In genomic region chr8:86204421-86205229, GRCm38 (mm10) we compare ENCODE assay signal across 13 mouse cellular contexts.
DNase-seq lines count a peak whose midpoint lies in the region; ATAC-seq and TF ChIP-seq lines count a peak whose summit lies in the region.
"Had no signal": no experiment of that assay in that cellular context is flagged by ENCODE, and none has a peak within 500 bp of the region (broad histone marks: within the 10 kb centered on the region; RNA-seq: fewer than 3 reads in every experiment).

No protein-coding gene starts in this region.

- no peaks in the 10 kb centered on the region for H3K36me3 ChIP-seq in intestine, embryonic 14.5 days (ENCODE audit: control insufficient read depth, insufficient read depth, low read length)
- no peaks in the 10 kb centered on the region for H3K36me3 ChIP-seq in intestine, postnatal 0 days (ENCODE audit: control insufficient read depth, insufficient read depth)
- no peaks in the 10 kb centered on the region for H3K36me3 ChIP-seq in lung, postnatal 0 days (ENCODE audit: insufficient read depth, low read length)
- H3K36me3 ChIP-seq: intestine, embryonic 15.5 days had no signal

- no peak for TF ChIP-seq EP300 in lung, postnatal 0 days (IDR thresholded peaks at IDR 0.05)

- no peak overlapping the region for H3K27ac ChIP-seq in intestine, embryonic 14.5 days (ENCODE audit: low read depth)
- H3K27ac ChIP-seq in intestine, postnatal 0 days (ENCODE audit: low read depth, low read length): no peak overlapping the region
- H3K27ac ChIP-seq in left cerebral cortex, adult 2 months: no peak overlapping the region
- no peak overlapping the region for H3K27ac ChIP-seq in lung, postnatal 0 days (ENCODE audit: low read length)
- H3K27ac ChIP-seq: intestine, embryonic 15.5 days had no signal

- H3K27me3 ChIP-seq in intestine, embryonic 14.5 days (replicated peaks; ENCODE audit: control insufficient read depth, insufficient read depth, low read length): no peaks in the 10 kb centered on the region
- no peaks in the 10 kb centered on the region for H3K27me3 ChIP-seq in intestine, postnatal 0 days (replicated peaks; ENCODE audit: control insufficient read depth, insufficient read depth, low read length)
- no peaks in the 10 kb centered on the region for H3K27me3 ChIP-seq in lung, postnatal 0 days (replicated peaks; ENCODE audit: insufficient read depth, low read length)
- H3K27me3 ChIP-seq: intestine, embryonic 15.5 days had no signal

- no peaks in the 10 kb centered on the region for H3K9me3 ChIP-seq in intestine, embryonic 14.5 days (ENCODE audit: control insufficient read depth, low read length)
- no peaks in the 10 kb centered on the region for H3K9me3 ChIP-seq in intestine, postnatal 0 days (ENCODE audit: control insufficient read depth)
- H3K9me3 ChIP-seq in lung, postnatal 0 days (ENCODE audit: low read length): no peaks in the 10 kb centered on the region
- H3K9me3 ChIP-seq: intestine, embryonic 15.5 days had no signal

- H3K9ac ChIP-seq in intestine, embryonic 14.5 days (ENCODE audit: low read length): no peak overlapping the region
- no peak overlapping the region for H3K9ac ChIP-seq in intestine, postnatal 0 days (ENCODE audit: low read depth, low read length)
- no peak overlapping the region for H3K9ac ChIP-seq in lung, postnatal 0 days (replicated peaks; ENCODE audit: low read depth)
- H3K9ac ChIP-seq: intestine, embryonic 15.5 days; lung, embryonic 14.5 days had no signal

- intact Hi-C loops in left cerebral cortex, adult 2 months (cut with DNase I): loop anchor here (5.0 kb wide), 4 partner anchors 68 to 273 kb away; no protein-coding TSS in a partner anchor

- TF ChIP-seq CTCF in intestine, postnatal 0 days (IDR thresholded peaks at IDR 0.05; ENCODE audit: low read depth): no peak
- no peak; the same call in 1 of the 2 replicates for TF ChIP-seq CTCF in left cerebral cortex, adult 2 months (IDR thresholded peaks at IDR 0.05)
- no peak for TF ChIP-seq CTCF in lung, postnatal 0 days (IDR thresholded peaks at IDR 0.05)

- no peak overlapping the region for H3K4me3 ChIP-seq in intestine, embryonic 14.5 days (ENCODE audit: low read depth, low read length)
- no peak overlapping the region for H3K4me3 ChIP-seq in intestine, postnatal 0 days (ENCODE audit: low read depth, low read length)
- no peak overlapping the region for H3K4me3 ChIP-seq in left cerebral cortex, adult 2 months
- H3K4me3 ChIP-seq in lung, postnatal 0 days (ENCODE audit: low read depth, low read length): no peak overlapping the region
- H3K4me3 ChIP-seq: intestine, embryonic 15.5 days had no signal

- no peak for DNase-seq in cerebellum, adult 11 months
- peak; percentile 13 for DNase-seq in intestine, embryonic 14.5 days (ENCODE audit: low spot score)
- peak; percentile 62 for DNase-seq in Muller cell, postnatal 12 days (ENCODE audit: inconsistent ontology term)
- DNase-seq in left cerebral cortex, adult 2 months (ENCODE audit: extremely low spot score in 1 of 2, low spot score in 2 of 2): no peak
- no peak for DNase-seq in lung, postnatal 0 days (ENCODE audit: low spot score)
- DNase-seq: gastrocnemius, postnatal 10 days; heart, postnatal 10 days; kidney, postnatal 25 days; lung, embryonic 14.5 days had no signal

- 68% methylated on average over 6 of the region's 6 CpGs for WGBS in intestine, embryonic 14.5 days
- WGBS in intestine, postnatal 0 days: 65% methylated on average over 6 of the region's 6 CpGs
- 59% methylated on average over 6 of the region's 6 CpGs for WGBS in lung, postnatal 0 days

- H3K4me1 ChIP-seq in intestine, embryonic 14.5 days (replicated peaks; ENCODE audit: control insufficient read depth, insufficient read depth, low read length): no peaks in the 10 kb centered on the region
- H3K4me1 ChIP-seq in intestine, postnatal 0 days (replicated peaks; ENCODE audit: control insufficient read depth, insufficient read depth, low read length): no peaks in the 10 kb centered on the region
- no peaks in the 10 kb centered on the region for H3K4me1 ChIP-seq in lung, postnatal 0 days (ENCODE audit: insufficient read depth, low read depth, low read length)
- H3K4me1 ChIP-seq: intestine, embryonic 15.5 days had no signal

- peak; percentile 47 for ATAC-seq in cerebellum, adult (ENCODE audit: insufficient number of reproducible peaks, low FRiP score, low TSS enrichment)
- no peak for ATAC-seq in intestine, embryonic 14.5 days (replicated peaks; ENCODE audit: low FRiP score, low TSS enrichment, low read depth)
- ATAC-seq in intestine, postnatal 0 days: no peak
- 0 out of 2 replicates have a peak, but pooled peaks have one; percentile 38 for ATAC-seq in megakaryocyte progenitor cell, adult 5-6 weeks (replicated peaks; ENCODE audit: poor library complexity)
- ATAC-seq in lung, postnatal 0 days: no peak
- ATAC-seq: intestine, embryonic 15.5 days had no signal

- H3K4me2 ChIP-seq in intestine, embryonic 14.5 days (ENCODE audit: low read length): no peak overlapping the region
- H3K4me2 ChIP-seq in intestine, postnatal 0 days (replicated peaks; ENCODE audit: low read depth): no peak overlapping the region
- no peak overlapping the region for H3K4me2 ChIP-seq in lung, postnatal 0 days (replicated peaks; ENCODE audit: low read depth, low read length)
- H3K4me2 ChIP-seq: intestine, embryonic 15.5 days; lung, embryonic 14.5 days had no signal

Comparison
In these comparisons a context has a peak if more than half of its experiments do, and no peak if none do; other contexts are left out.
1. ATAC-seq: peak in cerebellum, adult (single experiment) and megakaryocyte progenitor cell, adult 5-6 weeks (single experiment); none in intestine, embryonic 14.5 days (single experiment), intestine, postnatal 0 days (single experiment) and lung, postnatal 0 days (single experiment).
2. DNase-seq: peak in intestine, embryonic 14.5 days (single experiment) and Muller cell, postnatal 12 days (single experiment); none in cerebellum, adult 11 months (single experiment), left cerebral cortex, adult 2 months (0 of 2) and lung, postnatal 0 days (single experiment).